Comparison of ENCODE assay signal across 20 mouse cellular contexts in the genomic region with DNA sequence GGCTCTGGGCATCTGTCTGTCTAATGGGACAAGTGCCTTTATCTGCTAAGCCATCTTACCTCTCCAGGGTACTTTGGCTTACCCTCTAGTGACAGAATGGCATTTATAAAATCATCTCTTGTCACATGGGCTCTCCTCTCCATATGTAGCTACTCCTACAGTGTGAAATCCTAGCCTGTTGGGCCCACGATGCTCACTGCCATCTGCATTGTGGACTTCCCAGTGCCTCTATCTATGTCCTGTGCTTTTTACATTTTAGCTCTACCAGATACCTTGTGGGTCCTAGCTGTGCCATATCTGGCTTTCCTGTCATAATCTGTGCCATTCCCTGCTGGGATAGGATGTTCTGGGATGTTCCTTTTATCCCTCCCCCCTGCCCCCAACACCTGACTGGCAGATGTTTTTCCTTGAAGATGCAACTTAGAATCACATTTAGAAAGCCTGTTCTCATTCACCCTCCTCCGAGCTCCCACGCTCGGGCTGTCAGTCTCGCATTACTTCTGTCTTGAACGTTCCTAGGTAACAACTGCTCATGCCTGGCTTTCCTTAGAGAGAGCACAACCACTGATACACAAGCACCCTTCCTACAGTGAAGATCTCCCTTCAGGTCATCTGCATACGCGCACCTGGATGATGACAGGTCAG. TPM values are rescaled to one million over a fixed set of nuclear protein-coding genes. Genes with fewer than 3 reads are reported as not detected.
DNase-seq lines count a peak whose midpoint lies in the region; ATAC-seq and TF ChIP-seq lines count a peak whose summit lies in the region.
"Had no signal": no experiment of that assay in that cellular context is flagged by ENCODE, and none has a peak within 500 bp of the region (broad histone marks: within the 10 kb centered on the region; RNA-seq: fewer than 3 reads in every experiment).

No protein-coding gene starts in this region.

- peaks cover 16% of the 10 kb centered on the region for H3K4me1 ChIP-seq in intestine, embryonic 16.5 days (ENCODE audit: control insufficient read depth, insufficient read depth, low read length)
- peaks cover 9% of the 10 kb centered on the region; the same call in 1 of the 2 replicates for H3K4me1 ChIP-seq in intestine, postnatal 0 days (replicated peaks; ENCODE audit: control insufficient read depth, insufficient read depth, low read length)
- H3K4me1 ChIP-seq: neural tube, embryonic 12.5 days had no signal

- WGBS in intestine, embryonic 16.5 days, result 79% methylated on average over 8 of the region's 8 CpGs
- 89% methylated on average over 8 of the region's 8 CpGs for WGBS in intestine, postnatal 0 days

- H3K9ac ChIP-seq in intestine, embryonic 16.5 days (ENCODE audit: low read depth, low read length), result no peak overlapping the region
- H3K9ac ChIP-seq in intestine, postnatal 0 days (ENCODE audit: low read depth, low read length), result no peak overlapping the region
- H3K9ac ChIP-seq: hindbrain, embryonic 12.5 days; neural tube, embryonic 12.5 days had no signal

- no peaks in the 10 kb centered on the region for H3K27me3 ChIP-seq in intestine, embryonic 16.5 days (replicated peaks; ENCODE audit: control insufficient read depth, insufficient read depth, low read length)
- no peaks in the 10 kb centered on the region for H3K27me3 ChIP-seq in intestine, postnatal 0 days (replicated peaks; ENCODE audit: control insufficient read depth, insufficient read depth, low read length)
- H3K27me3 ChIP-seq: CH12.LX; hindbrain, embryonic 12.5 days; neural tube, embryonic 12.5 days had no signal

- H3K4me2 ChIP-seq in intestine, embryonic 16.5 days (ENCODE audit: low read depth, low read length), result no peak overlapping the region
- H3K4me2 ChIP-seq in intestine, postnatal 0 days (replicated peaks; ENCODE audit: low read depth), result no peak overlapping the region
- H3K4me2 ChIP-seq: hindbrain, embryonic 12.5 days; midbrain, embryonic 11.5 days; neural tube, embryonic 12.5 days had no signal

- H3K9me3 ChIP-seq in intestine, embryonic 16.5 days (ENCODE audit: control insufficient read depth, low read length), result no peaks in the 10 kb centered on the region
- H3K9me3 ChIP-seq in intestine, postnatal 0 days (ENCODE audit: control insufficient read depth), result no peaks in the 10 kb centered on the region
- H3K9me3 ChIP-seq: hindbrain, embryonic 12.5 days; neural tube, embryonic 12.5 days had no signal

- no peaks in the 10 kb centered on the region for H3K36me3 ChIP-seq in intestine, embryonic 16.5 days (ENCODE audit: control insufficient read depth, insufficient read depth, low read length)
- H3K36me3 ChIP-seq in intestine, postnatal 0 days (ENCODE audit: control insufficient read depth, insufficient read depth), result peaks cover 3% of the 10 kb centered on the region; the same call in 1 of the 2 replicates
- H3K36me3 ChIP-seq: hindbrain, embryonic 12.5 days; neural tube, embryonic 12.5 days had no signal

- ATAC-seq in intestine, embryonic 16.5 days, result no peak
- ATAC-seq in intestine, postnatal 0 days, result no peak
- ATAC-seq: forebrain, embryonic 16.5 days; inflammation-experienced regulatory T-cells, adult 6 months had no signal

- no peak overlapping the region for H3K4me3 ChIP-seq in intestine, embryonic 16.5 days (ENCODE audit: low read length)
- H3K4me3 ChIP-seq in intestine, postnatal 0 days (ENCODE audit: low read depth, low read length), result no peak overlapping the region
- H3K4me3 ChIP-seq: hindbrain, embryonic 12.5 days; neural tube, embryonic 12.5 days had no signal

- peak; percentile 75 for DNase-seq in right cerebral cortex, adult 18-20 months
- no peak for DNase-seq in right cerebral cortex, postnatal 4 days
- peak; percentile 52 to 58 for DNase-seq in left cerebral cortex, adult 9 months (ENCODE audit: low spot score in 2 of 2)
- DNase-seq in adipocyte (ENCODE audit: low spot score), result no peak
- no peak for DNase-seq in liver
- DNase-seq: adrenal gland, adult 8-10 months; cerebellum, adult 2 months; gastrocnemius, postnatal 25 days; heart, postnatal 10 days; lung, adult 18-20 months; spleen, adult 18-20 months; thymus, postnatal 14 days had no signal

- TF ChIP-seq CTCF in intestine, postnatal 0 days (IDR thresholded peaks at IDR 0.05; ENCODE audit: low read depth), result no peak

- H3K27ac ChIP-seq in intestine, embryonic 16.5 days (ENCODE audit: low read length), result peak overlapping the region; percentile 35; the same call in 1 of the 2 replicates
- no peak overlapping the region for H3K27ac ChIP-seq in intestine, postnatal 0 days (ENCODE audit: low read depth, low read length)
- H3K27ac ChIP-seq: hindbrain, embryonic 12.5 days; neural tube, embryonic 12.5 days had no signal

RNA-seq across cellular contexts. Expression of gene Gcnt2, which starts 39.9 kb away (rescaled TPM):
- 14.5 and 17.3 TPM in 2 replicates for polyA plus RNA-seq in intestine, embryonic 16.5 days (2015; fragmentation: Nextera tagmentation; extraction: Ambion mirVana)
- polyA plus RNA-seq in intestine, postnatal 0 days (2015; fragmentation: Nextera tagmentation; extraction: Ambion mirVana), result 20.2 and 20.5 TPM in 2 replicates

Comparison
In these comparisons a context has a peak if more than half of its experiments do, and no peak if none do; other contexts are left out.
1. DNase-seq: peak in right cerebral cortex, adult 18-20 months (single experiment) and left cerebral cortex, adult 9 months (2 of 2); none in right cerebral cortex, postnatal 4 days (single experiment), adipocyte (single experiment) and liver (single experiment).